Comparison of ENCODE assay signal across 8 mouse cellular contexts in genomic region chr19:25060375-25060774, GRCm38 (mm10).
A peak's percentile ranks its signal among the peaks of the same experiment; 100 is the strongest.
DNase-seq lines count a peak whose midpoint lies in the region; ATAC-seq and TF ChIP-seq lines count a peak whose summit lies in the region.

No protein-coding gene starts in this region.

- peak; percentile 14 for DNase-seq in adrenal gland, postnatal 14 days
- no peak for DNase-seq in adrenal gland, postnatal 25 days
- DNase-seq in embryo, embryonic 10.5 days (ENCODE audit: low spot score), result peak; percentile 34
- DNase-seq in heart, embryonic 10.5 days (ENCODE audit: low spot score), result peak; percentile 54
- peak; percentile 38 for DNase-seq in kidney, adult 2 months
- no peak for DNase-seq in spleen, adult 12 weeks (ENCODE audit: low spot score)
- no peak for DNase-seq in adipocyte (ENCODE audit: low spot score)

- H3K27ac ChIP-seq in heart, embryonic 10.5 days, result no peak overlapping the region
- H3K27ac ChIP-seq in kidney, adult 2 months (ENCODE audit: insufficient read depth, low read depth, low read length), result 0 out of 2 replicates have a peak overlapping the region, but pooled peaks have one; percentile 25
- peak overlapping the region; percentile 62 for H3K27ac ChIP-seq in neural tube, embryonic 15.5 days (replicated peaks)

- peak; percentile 83; the same call in 1 of the 2 replicates for ATAC-seq in neural tube, embryonic 15.5 days (ENCODE audit: low FRiP score)

- peak overlapping the region; percentile 50 for H3K4me2 ChIP-seq in neural tube, embryonic 15.5 days

- H3K27me3 ChIP-seq in heart, embryonic 10.5 days (ENCODE audit: insufficient read depth, poor library complexity, severe bottlenecking), result no peaks in the 10 kb centered on the region
- no peaks in the 10 kb centered on the region for H3K27me3 ChIP-seq in kidney, adult 2 months (replicated peaks; ENCODE audit: control insufficient read depth, insufficient read depth, low read length)
- no peaks in the 10 kb centered on the region for H3K27me3 ChIP-seq in neural tube, embryonic 15.5 days (replicated peaks)

- WGBS in heart, embryonic 10.5 days, result 37% methylated on average over 9 of the region's 9 CpGs
- WGBS in kidney, adult 2 months, result 19% methylated on average over 9 of the region's 9 CpGs
- WGBS in neural tube, embryonic 15.5 days, result 16% methylated on average over 9 of the region's 9 CpGs

- no peak overlapping the region for H3K4me3 ChIP-seq in heart, embryonic 10.5 days
- no peak overlapping the region for H3K4me3 ChIP-seq in kidney, adult 2 months (ENCODE audit: insufficient read depth, low read depth, low read length)
- H3K4me3 ChIP-seq in neural tube, embryonic 15.5 days (replicated peaks), result peak overlapping the region; percentile 1

- no peaks in the 10 kb centered on the region for H3K36me3 ChIP-seq in heart, embryonic 10.5 days
- H3K36me3 ChIP-seq in kidney, adult 2 months (ENCODE audit: control insufficient read depth, insufficient read depth, low read length), result no peaks in the 10 kb centered on the region
- no peaks in the 10 kb centered on the region for H3K36me3 ChIP-seq in neural tube, embryonic 15.5 days

- no peaks in the 10 kb centered on the region for H3K9me3 ChIP-seq in heart, embryonic 10.5 days
- no peaks in the 10 kb centered on the region for H3K9me3 ChIP-seq in neural tube, embryonic 15.5 days (replicated peaks)

- no peak for TF ChIP-seq POLR2A in kidney, adult 2 months (IDR thresholded peaks at IDR 0.05; ENCODE audit: low read depth, low read length)

- H3K4me1 ChIP-seq in heart, embryonic 10.5 days, result peaks cover 20% of the 10 kb centered on the region
- peaks cover 3% of the 10 kb centered on the region; the same call in 1 of the 2 replicates for H3K4me1 ChIP-seq in kidney, adult 2 months (ENCODE audit: control insufficient read depth, insufficient read depth, low read length)
- H3K4me1 ChIP-seq in neural tube, embryonic 15.5 days, result peaks cover 14% of the 10 kb centered on the region

- TF ChIP-seq CTCF in kidney, adult 2 months (conservative IDR thresholded peaks at IDR 0.05; ENCODE audit: insufficient read depth, insufficient read length, low read depth, low read length), result no peak

- H3K9ac ChIP-seq in neural tube, embryonic 15.5 days (replicated peaks), result no peak overlapping the region

Comparison
In these comparisons a context has a peak if more than half of its experiments do, and no peak if none do; other contexts are left out.
1. DNase-seq: peak in adrenal gland, postnatal 14 days (single experiment), embryo, embryonic 10.5 days (single experiment), heart, embryonic 10.5 days (single experiment) and kidney, adult 2 months (single experiment); none in adrenal gland, postnatal 25 days (single experiment), spleen, adult 12 weeks (single experiment) and adipocyte (single experiment).